Mouse (Mus musculus) megakaryocyte, embryonic 14.5 days (primary cell): ENCODE measurements around the gene Rhoc. TPM values are rescaled to one million over a fixed set of nuclear protein-coding genes. Genes with fewer than 3 reads are reported as not detected.

Experiments
- H3K27me3 ChIP-seq: replicated peaks from 2 replicates; pipeline ENCODE3; 2012; ENCODE audit warnings: inconsistent platforms
- H3K36me3 ChIP-seq: replicated peaks from 2 replicates; pipeline ENCODE3; 2012; ENCODE audit warnings: low read length, inconsistent platforms, mixed read lengths
- H3K4me1 ChIP-seq: 2 replicates; pipeline ENCODE4 v1.6.1; 2012; ENCODE audit warnings: inconsistent platforms
- H3K4me3 ChIP-seq: replicated peaks from 2 replicates; pipeline ENCODE3; 2012; ENCODE audit warnings: moderate library complexity, mild to moderate bottlenecking, inconsistent platforms
- H3K9me3 ChIP-seq: 2 replicates; pipeline ENCODE4 v1.6.1; 2012; ENCODE audit warnings: inconsistent platforms
- FLI1 ChIP-seq: IDR thresholded peaks from 2 replicates; pipeline ENCODE4 v1.6.1; 2012; ENCODE audit warnings: low read length, inconsistent platforms, mixed read lengths
- GATA1 ChIP-seq: IDR thresholded peaks from 3 replicates; pipeline ENCODE4 v1.6.1; 2012; ENCODE audit warnings: mixed read lengths, low read length, inconsistent platforms, borderline replicate concordance
- polyA plus RNA-seq: library from polyadenylated mRNA; stranded (reverse); fragments of >175 nt; gene quantifications from 2 replicates; pipeline ENCODE4 v1.2.3, GENCODE M21; 2012; ENCODE audit warnings: low replicate concordance; ENCODE audit not compliant: insufficient read depth

The Rhoc gene
- polyA plus RNA-seq, 1 experiment = 103 TPM

- H3K4me3 ChIP-seq = no peak overlapping the region
- no peaks in the 10 kb centered on the region for H3K36me3 ChIP-seq
- H3K9me3 ChIP-seq = no peaks in the 10 kb centered on the region
- TF ChIP-seq GATA1 = no peak
- peaks cover 72% of the 10 kb centered on the region for H3K4me1 ChIP-seq
- H3K27me3 ChIP-seq = peaks cover 55% of the 10 kb centered on the region
Measured at GRCm38 (mm10) chr3:104783971-104784500, 4.1 kb upstream of the Rhoc start.

GRCm38 (mm10) chr3:104785284-104785683 lies 2.9 kb upstream of the Rhoc start:
- no peaks in the 10 kb centered on the region for H3K9me3 ChIP-seq
- H3K4me1 ChIP-seq = peaks cover 74% of the 10 kb centered on the region
- H3K36me3 ChIP-seq = no peaks in the 10 kb centered on the region
- TF ChIP-seq GATA1 = no peak
- H3K4me3 ChIP-seq = no peak overlapping the region
- H3K27me3 ChIP-seq = peaks cover 43% of the 10 kb centered on the region

- TF ChIP-seq FLI1 = no peak
- TF ChIP-seq GATA1 = no peak
Measured at GRCm38 (mm10) chr3:104788561-104789311, 561 bp downstream of the Rhoc start.

GRCm38 (mm10) chr3:104789312-104789605 lies 1.1 kb downstream of the Rhoc start:
- H3K9me3 ChIP-seq = no peaks in the 10 kb centered on the region
- peaks cover 78% of the 10 kb centered on the region for H3K4me1 ChIP-seq
- TF ChIP-seq FLI1 = no peak
- no peak for TF ChIP-seq GATA1
- H3K4me3 ChIP-seq = peak overlapping the region; percentile 92
- peaks cover 6% of the 10 kb centered on the region for H3K27me3 ChIP-seq
- peaks cover 33% of the 10 kb centered on the region for H3K36me3 ChIP-seq

More at GRCm38 (mm10) chr3:104788561-104789311, 561 bp downstream of the Rhoc start:
- Histone ChIP-seq H3K4me1 (peaks cover 78% of the 10 kb centered on the region), H3K27me3 (peaks cover 8% of the 10 kb centered on the region), H3K4me3 (peak overlapping the region; percentile 92), H3K36me3 (peaks cover 28% of the 10 kb centered on the region), H3K9me3 (no peaks in the 10 kb centered on the region)

- Histone ChIP-seq H3K27me3 (peaks cover 6% of the 10 kb centered on the region), H3K4me3 (peak overlapping the region; percentile 92), H3K9me3 (no peaks in the 10 kb centered on the region), H3K36me3 (peaks cover 38% of the 10 kb centered on the region), H3K4me1 (peaks cover 78% of the 10 kb centered on the region)
- TF ChIP-seq GATA1 (no peak), FLI1 (no peak)
Measured at GRCm38 (mm10) chr3:104789822-104790221, 1.6 kb downstream of the Rhoc start.

GRCm38 (mm10) chr3:104790401-104790937 lies 2.3 kb downstream of the Rhoc start:
- Histone ChIP-seq H3K4me1 (peaks cover 79% of the 10 kb centered on the region), H3K36me3 (peaks cover 44% of the 10 kb centered on the region), H3K4me3 (peak overlapping the region; percentile 92), H3K27me3 (peaks cover 5% of the 10 kb centered on the region), H3K9me3 (no peaks in the 10 kb centered on the region)
- TF ChIP-seq FLI1 (no peak), GATA1 (no peak)

- peaks cover 50% of the 10 kb centered on the region for H3K36me3 ChIP-seq
- peak overlapping the region; percentile 92 for H3K4me3 ChIP-seq
- H3K27me3 ChIP-seq = peaks cover 2% of the 10 kb centered on the region
- TF ChIP-seq GATA1 (no peak), FLI1 (no peak)
- peaks cover 84% of the 10 kb centered on the region for H3K4me1 ChIP-seq
- no peaks in the 10 kb centered on the region for H3K9me3 ChIP-seq
Measured at GRCm38 (mm10) chr3:104791017-104791416, 2.8 kb downstream of the Rhoc start.

- Histone ChIP-seq H3K36me3 (peaks cover 56% of the 10 kb centered on the region), H3K27me3 (peaks cover 2% of the 10 kb centered on the region), H3K4me3 (no peak overlapping the region), H3K4me1 (peaks cover 85% of the 10 kb centered on the region), H3K9me3 (no peaks in the 10 kb centered on the region)
- TF ChIP-seq GATA1 (no peak), FLI1 (no peak)
Measured at GRCm38 (mm10) chr3:104791671-104792070, 3.5 kb downstream of the Rhoc start.

GRCm38 (mm10) chr3:104792360-104793270 lies 4.4 kb downstream of the Rhoc start:
- Histone ChIP-seq H3K36me3 (peaks cover 66% of the 10 kb centered on the region), H3K4me1 (peaks cover 83% of the 10 kb centered on the region)

More at GRCm38 (mm10) chr3:104792360-104793270, 4.4 kb downstream of the Rhoc start:
- Histone ChIP-seq H3K27me3 (peaks cover 2% of the 10 kb centered on the region), H3K9me3 (no peaks in the 10 kb centered on the region), H3K4me3 (peak overlapping the region; percentile 5)
- TF ChIP-seq GATA1 (no peak), FLI1 (no peak)
